Mouse (Mus musculus) thymus, adult 2 months (tissue): ENCODE results near the gene Nmur1. TPM values are rescaled to one million over a fixed set of nuclear protein-coding genes. Genes with fewer than 3 reads are reported as not detected.

ENCODE experiments used
- DNase-seq: peaks from one replicate; pipeline ENCODE4 v3.0.0; 2021
- H3K27ac ChIP-seq: fragments of 200-500 bp; 2 replicates; pipeline ENCODE4 v1.5.1; 2012; ENCODE audit warnings: low read length, control low read depth; ENCODE audit not compliant: control insufficient read depth, insufficient read depth
- H3K27me3 ChIP-seq: fragments of 200-500 bp; 2 replicates; pipeline ENCODE4 v1.6.1; 2012; ENCODE audit warnings: mild to moderate bottlenecking, low read length, moderate library complexity, mixed read lengths; ENCODE audit not compliant: control insufficient read depth, insufficient read depth
- H3K36me3 ChIP-seq: fragments of 200-500 bp; 2 replicates; pipeline ENCODE4 v1.6.1; 2012; ENCODE audit warnings: mild to moderate bottlenecking, low read length, moderate library complexity; ENCODE audit not compliant: control insufficient read depth, insufficient read depth
- H3K4me1 ChIP-seq: fragments of 200-500 bp; replicated peaks from 2 replicates; pipeline ENCODE4 v1.6.1; 2012; ENCODE audit warnings: low read length; ENCODE audit not compliant: control insufficient read depth, insufficient read depth
- H3K4me3 ChIP-seq: fragments of 200-500 bp; 2 replicates; pipeline ENCODE4 v1.5.1; 2012; ENCODE audit warnings: mild to moderate bottlenecking, low read length, control low read depth, moderate library complexity; ENCODE audit not compliant: control insufficient read depth, insufficient read depth
- CTCF ChIP-seq: fragments of 200-500 bp; IDR thresholded peaks from 2 replicates; pipeline ENCODE4 v1.5.1; 2012; ENCODE audit warnings: mild to moderate bottlenecking, control low read depth, low read length, moderate library complexity, borderline replicate concordance; ENCODE audit not compliant: control insufficient read depth, poor library complexity, insufficient read depth; ENCODE audit errors: extremely low read depth
- POLR2A ChIP-seq: fragments of 200-500 bp; IDR thresholded peaks from 2 replicates; pipeline ENCODE4 v1.6.1; 2012; ENCODE audit warnings: mild to moderate bottlenecking, low read length, control low read depth, moderate library complexity; ENCODE audit not compliant: control insufficient read depth, poor library complexity, insufficient read depth; ENCODE audit errors: extremely low read depth
- WGBS: fragments of 180-500 bp; shearing (Covaris S2); methylation state at CpG from one replicate; pipeline ENCODE4 v1.1.7; 2018; 5-methylcytosine and 5-hydroxymethylcytosine counted together
- polyA plus RNA-seq: library from polyadenylated mRNA; depleted of rRNA; stranded (reverse); fragments of >200 nt; gene quantifications from 2 replicates; pipeline ENCODE4 v1.2.3, GENCODE M21; 2012

Nmur1 gene
- polyA plus RNA-seq, 1 experiment: 0.44 TPM

DNA sequence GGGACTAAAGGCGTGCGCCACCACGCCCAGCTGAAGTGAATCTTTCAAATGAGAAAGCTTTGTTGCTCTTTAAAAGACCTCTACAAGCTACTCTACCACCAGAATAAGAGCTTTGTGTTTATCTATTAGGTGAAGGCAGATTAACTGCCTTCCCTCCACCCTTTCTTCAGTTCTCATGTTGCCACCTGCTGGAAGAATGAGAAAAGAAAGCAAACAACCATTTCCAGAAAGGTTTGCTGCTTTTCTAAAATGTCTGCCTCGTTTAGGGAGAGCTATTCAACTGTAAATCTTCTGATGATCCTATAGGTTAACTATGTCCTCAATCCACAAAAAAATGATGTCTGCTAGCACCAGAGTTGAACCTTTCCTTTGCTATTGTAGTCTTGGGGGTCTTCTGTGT, 77.2 kb downstream of the Nmur1 start:
- Histone ChIP-seq H3K36me3 (peaks cover 64% of the 10 kb centered on the region), H3K4me3 (no peak overlapping the region), H3K4me1 (peaks cover 2% of the 10 kb centered on the region), H3K27me3 (no peaks in the 10 kb centered on the region), H3K27ac (no peak overlapping the region)
- DNase-seq: no peak
- WGBS: 81% methylated on average over 4 of the region's 4 CpGs
- no peak for TF ChIP-seq CTCF
- no peak for TF ChIP-seq POLR2A

DNA sequence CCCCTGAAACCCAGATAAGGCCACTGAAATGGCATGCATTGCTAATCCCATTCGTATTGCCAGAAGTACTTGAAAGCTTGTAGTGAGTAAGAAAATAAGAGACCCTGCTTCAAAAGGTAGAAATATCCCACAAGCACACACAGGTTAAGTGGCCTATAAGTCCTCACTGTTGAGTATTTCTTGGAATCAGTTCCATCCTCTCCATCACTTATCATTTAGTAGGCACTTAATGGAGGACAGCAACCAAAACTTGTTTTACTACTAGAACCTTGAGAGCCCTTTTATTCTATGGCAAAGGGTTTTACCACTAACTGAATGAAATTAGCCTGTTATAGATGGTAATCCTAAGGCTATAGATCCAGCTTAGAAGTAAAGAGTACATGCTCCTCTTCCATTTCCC, 77.9 kb downstream of the Nmur1 start:
- Histone ChIP-seq H3K36me3 (peaks cover 57% of the 10 kb centered on the region), H3K4me3 (no peak overlapping the region), H3K27me3 (no peaks in the 10 kb centered on the region), H3K4me1 (peaks cover 2% of the 10 kb centered on the region), H3K27ac (no peak overlapping the region)
- WGBS: 91% methylated on average over 1 of the region's 1 CpGs
- no peak for DNase-seq
- TF ChIP-seq CTCF (no peak), POLR2A (no peak)

DNA sequence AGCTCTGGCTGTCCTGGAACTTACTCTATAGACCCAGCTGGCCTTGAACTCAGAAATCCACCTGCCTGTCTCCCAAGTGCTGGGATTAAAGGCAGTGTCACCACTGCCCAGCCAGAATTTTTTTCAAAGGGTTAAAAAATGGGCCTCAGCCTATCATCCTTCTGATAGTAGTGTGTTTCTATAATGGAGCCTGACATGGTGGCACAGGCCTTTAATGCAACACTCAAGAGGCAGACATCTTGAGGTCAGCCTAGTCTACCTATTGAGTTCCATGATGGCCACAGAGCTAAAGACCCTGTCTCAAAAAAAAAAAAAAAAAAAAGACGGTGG, 78.3 kb downstream of the Nmur1 start:
- Histone ChIP-seq H3K36me3 (peaks cover 54% of the 10 kb centered on the region), H3K27ac (no peak overlapping the region), H3K4me3 (no peak overlapping the region), H3K4me1 (peaks cover 2% of the 10 kb centered on the region), H3K27me3 (no peaks in the 10 kb centered on the region)
- WGBS: 100% methylated on average over 1 of the region's 1 CpGs
- TF ChIP-seq CTCF (no peak), POLR2A (no peak)
- no peak for DNase-seq

DNA sequence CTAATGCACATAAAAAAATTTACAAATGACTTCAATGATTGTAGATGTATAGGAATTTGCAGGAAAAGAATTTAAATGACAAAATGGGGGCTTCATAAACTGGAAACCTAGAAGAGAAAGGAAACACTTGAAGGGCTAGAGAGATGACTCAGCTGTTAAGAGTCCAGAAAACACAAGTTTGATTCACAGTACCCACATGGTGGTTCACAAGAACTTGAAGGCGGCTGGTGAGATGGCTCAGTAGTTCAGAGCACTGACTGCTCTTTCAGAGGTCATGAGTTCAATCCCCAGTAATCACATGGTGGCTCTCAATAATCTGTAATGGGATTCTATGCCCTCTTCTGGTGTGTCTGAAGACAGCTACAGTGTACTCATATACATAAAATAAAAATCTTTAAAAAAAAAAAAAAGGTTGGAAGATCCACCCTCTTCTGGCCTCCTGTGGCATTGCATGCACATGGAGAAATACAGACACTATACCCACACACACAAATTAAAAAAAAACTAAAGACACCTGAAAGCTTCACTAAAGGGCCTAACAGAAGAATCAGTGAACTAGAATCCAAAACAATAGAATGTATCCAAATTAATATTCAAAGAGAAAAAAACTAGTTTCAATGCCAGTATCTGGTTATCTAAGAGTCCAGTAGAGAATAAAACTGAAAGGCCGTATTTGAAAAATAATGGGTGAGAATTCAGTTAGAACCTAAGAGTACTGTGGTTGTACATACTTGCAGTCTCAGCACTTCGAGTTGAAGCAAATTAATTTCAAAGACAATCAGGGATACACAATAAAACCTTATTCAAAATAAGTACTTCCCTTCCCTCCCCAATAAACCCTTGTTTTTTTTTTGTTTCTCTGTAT, 78.9 kb downstream of the Nmur1 start:
- H3K27me3 ChIP-seq: no peaks in the 10 kb centered on the region
- no peak overlapping the region for H3K27ac ChIP-seq
- H3K36me3 ChIP-seq: peaks cover 48% of the 10 kb centered on the region
- DNase-seq: no peak
- TF ChIP-seq CTCF (no peak), POLR2A (no peak)
- H3K4me3 ChIP-seq: no peak overlapping the region
- WGBS: 96% methylated on average over 3 of the region's 3 CpGs
- H3K4me1 ChIP-seq: peaks cover 2% of the 10 kb centered on the region

DNA sequence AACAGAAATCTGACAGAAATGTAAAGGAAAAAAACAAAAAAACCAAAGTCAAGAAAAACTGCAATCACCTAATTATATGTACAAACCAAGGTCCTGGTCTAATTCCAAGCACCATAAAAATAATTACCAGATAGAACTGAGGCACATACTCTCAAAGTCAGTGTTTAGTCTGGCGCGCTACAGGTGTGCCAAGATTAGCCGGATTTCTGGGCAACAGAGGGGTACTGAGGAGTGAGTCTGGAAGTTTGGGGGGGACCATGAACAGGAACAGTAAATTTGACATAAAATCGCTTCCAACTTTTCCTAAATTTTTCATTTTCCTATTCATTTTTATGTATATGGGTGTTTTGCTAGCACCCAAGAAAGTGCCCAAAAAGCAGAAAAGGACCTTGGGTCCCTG, 80.1 kb downstream of the Nmur1 start:
- H3K27ac ChIP-seq: no peak overlapping the region
- H3K27me3 ChIP-seq: no peaks in the 10 kb centered on the region
- peaks cover 2% of the 10 kb centered on the region for H3K4me1 ChIP-seq
- H3K36me3 ChIP-seq: peaks cover 36% of the 10 kb centered on the region
- H3K4me3 ChIP-seq: no peak overlapping the region
- TF ChIP-seq CTCF (no peak), POLR2A (no peak)
- WGBS: 97% methylated on average over 4 of the region's 4 CpGs
- no peak for DNase-seq

DNA sequence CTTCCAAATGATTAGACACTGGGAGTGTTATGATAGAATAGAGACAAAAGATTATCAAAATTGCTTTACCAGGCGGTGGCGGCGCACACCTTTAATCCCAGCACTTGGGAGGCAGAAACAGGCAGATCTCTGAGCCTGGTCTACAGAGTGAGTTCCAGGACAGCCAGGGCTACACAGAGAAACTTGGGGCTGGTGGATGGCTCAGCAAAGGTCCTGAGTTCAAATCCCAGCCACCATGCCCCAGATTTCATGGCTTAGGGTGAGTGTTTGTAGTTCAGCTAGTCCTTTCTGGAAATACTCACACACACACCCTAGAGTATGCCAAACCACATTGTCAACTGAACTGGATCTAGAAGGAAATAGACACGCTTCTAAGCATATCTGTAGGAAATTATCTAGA, 81.0 kb downstream of the Nmur1 start:
- H3K27ac ChIP-seq: peak overlapping the region; percentile 32; the same call in 1 of the 2 replicates
- peaks cover 27% of the 10 kb centered on the region for H3K36me3 ChIP-seq
- no peaks in the 10 kb centered on the region for H3K27me3 ChIP-seq
- TF ChIP-seq POLR2A: no peak
- TF ChIP-seq CTCF: no peak
- H3K4me3 ChIP-seq: no peak overlapping the region
- 91% methylated on average over 4 of the region's 4 CpGs for WGBS
- H3K4me1 ChIP-seq: peaks cover 2% of the 10 kb centered on the region
- peak; percentile 16 for DNase-seq
